Mouse (Mus musculus) hindbrain, embryonic 12.5 days (tissue): ENCODE results near the gene Ndufs2. TPM values are rescaled to one million over a fixed set of nuclear protein-coding genes. Genes with fewer than 3 reads are reported as not detected.

Experiments used
- ATAC-seq: fragments of 200-750 bp; cut with Nextera tagmentation; 2 replicates; pipeline ENCODE4 v1.8.0; 2017; ENCODE audit warnings: moderate TSS enrichment; ENCODE audit not compliant: low FRiP score
- H3K27ac ChIP-seq: fragments of 300-500 bp; sonication (generic); 2 replicates; pipeline ENCODE4 v1.5.1; 2016; ENCODE audit warnings: mild to moderate bottlenecking
- H3K27me3 ChIP-seq: fragments of 300-500 bp; sonication (generic); 2 replicates; pipeline ENCODE4 v1.6.1; 2016; ENCODE audit warnings: mild to moderate bottlenecking
- H3K36me3 ChIP-seq: fragments of 300-500 bp; sonication (generic); 2 replicates; pipeline ENCODE4 v1.6.1; 2016; ENCODE audit warnings: mild to moderate bottlenecking
- H3K4me1 ChIP-seq: fragments of 300-500 bp; sonication (generic); 2 replicates; pipeline ENCODE4 v1.6.1; 2016
- H3K4me2 ChIP-seq: fragments of 300-500 bp; sonication (generic); replicated peaks from 2 replicates; pipeline ENCODE4 v1.6.1; 2016; ENCODE audit warnings: mild to moderate bottlenecking
- H3K4me3 ChIP-seq: fragments of 300-500 bp; sonication (generic); 2 replicates; pipeline ENCODE4 v1.5.1; 2016; ENCODE audit warnings: mild to moderate bottlenecking
- H3K9ac ChIP-seq: fragments of 300-500 bp; sonication (generic); 2 replicates; pipeline ENCODE4 v1.6.1; 2016; ENCODE audit warnings: mild to moderate bottlenecking, moderate library complexity
- H3K9me3 ChIP-seq: fragments of 300-500 bp; sonication (generic); replicated peaks from 2 replicates; pipeline ENCODE4 v1.6.1; 2016; ENCODE audit warnings: mild to moderate bottlenecking
- WGBS: fragments of 180-500 bp; shearing (Covaris S2); methylation state at CpG from one replicate; pipeline ENCODE4 v1.1.7; 2016; 5-methylcytosine and 5-hydroxymethylcytosine counted together
- polyA plus RNA-seq: library from polyadenylated mRNA; unstranded; fragments of >200 nt; fragmentation: Nextera tagmentation; extraction: Ambion mirVana; gene quantifications from 2 replicates; pipeline ENCODE4 v1.2.1, GENCODE M21; 2016

The Ndufs2 gene
- polyA plus RNA-seq, 1 experiment from 2014 or later, result 209 TPM

DNA sequence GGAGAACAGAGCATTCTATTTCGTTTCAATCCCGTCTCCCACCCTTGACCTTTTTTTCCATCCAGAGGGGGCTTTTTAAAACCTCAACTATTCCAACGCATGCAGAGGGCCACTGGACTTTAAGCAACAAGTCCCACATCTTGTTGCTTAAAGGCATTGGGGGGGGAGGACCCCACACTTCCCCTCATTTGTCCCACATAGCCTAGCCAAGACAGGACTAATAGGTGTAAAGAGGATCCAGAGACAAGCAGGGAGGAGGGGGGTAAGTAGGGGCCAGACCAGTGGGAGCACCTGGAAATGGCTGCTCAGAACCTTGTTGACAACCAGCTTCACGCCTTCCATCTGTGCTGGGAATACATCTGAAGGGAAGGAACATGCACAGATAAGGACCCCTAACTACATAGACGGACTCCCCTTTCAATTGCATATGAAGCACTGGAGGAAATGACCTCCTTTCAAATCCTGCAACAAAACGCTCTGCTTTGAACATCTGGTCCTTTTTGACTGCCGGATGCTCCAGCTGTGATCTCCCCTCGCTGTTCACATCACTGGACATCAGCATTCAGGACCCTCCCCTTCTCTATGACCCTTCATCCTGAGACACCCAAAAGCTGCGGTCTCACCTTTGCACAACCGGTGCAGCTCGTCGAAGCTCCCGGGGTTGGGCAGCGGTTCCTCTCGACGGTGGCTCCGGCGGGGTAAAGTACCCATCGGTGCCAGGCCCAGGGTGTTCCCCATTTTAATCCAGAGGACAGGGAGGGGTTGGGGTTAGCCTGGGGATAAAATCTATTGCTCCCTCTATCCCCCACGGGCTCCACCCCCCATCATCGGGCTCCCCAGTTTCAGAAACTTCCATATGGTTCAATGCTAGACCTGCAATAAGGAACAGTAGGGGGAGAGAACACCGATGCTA, 29.7 kb downstream of the Ndufs2 start:
- no peak for ATAC-seq
- Histone ChIP-seq H3K4me2 (peak overlapping the region; percentile 75), H3K27ac (peak overlapping the region; percentile 44; the same call in 1 of the 2 replicates), H3K4me3 (peak overlapping the region; percentile 57), H3K9ac (peak overlapping the region; percentile 64), H3K9me3 (no peaks in the 10 kb centered on the region), H3K27me3 (no peaks in the 10 kb centered on the region), H3K4me1 (peaks cover 15% of the 10 kb centered on the region), H3K36me3 (peaks cover 22% of the 10 kb centered on the region; the same call in 1 of the 2 replicates)
- WGBS, result 7% methylated on average over 22 of the region's 22 CpGs

- Histone ChIP-seq H3K27ac (no peak overlapping the region), H3K27me3 (no peaks in the 10 kb centered on the region), H3K4me3 (peak overlapping the region; percentile 57; the same call in 1 of the 2 replicates), H3K4me1 (peaks cover 15% of the 10 kb centered on the region), H3K36me3 (peaks cover 22% of the 10 kb centered on the region; the same call in 1 of the 2 replicates), H3K9ac (peak overlapping the region; percentile 64; the same call in 1 of the 2 replicates), H3K9me3 (no peaks in the 10 kb centered on the region), H3K4me2 (peak overlapping the region; percentile 75)
- ATAC-seq, result peak; percentile 25; the same call in 1 of the 2 replicates
- WGBS, result 13% methylated on average over 10 of the region's 10 CpGs
Observed at GRCm38 (mm10) chr1:171220871-171221270, 30.3 kb downstream of the Ndufs2 start.

DNA sequence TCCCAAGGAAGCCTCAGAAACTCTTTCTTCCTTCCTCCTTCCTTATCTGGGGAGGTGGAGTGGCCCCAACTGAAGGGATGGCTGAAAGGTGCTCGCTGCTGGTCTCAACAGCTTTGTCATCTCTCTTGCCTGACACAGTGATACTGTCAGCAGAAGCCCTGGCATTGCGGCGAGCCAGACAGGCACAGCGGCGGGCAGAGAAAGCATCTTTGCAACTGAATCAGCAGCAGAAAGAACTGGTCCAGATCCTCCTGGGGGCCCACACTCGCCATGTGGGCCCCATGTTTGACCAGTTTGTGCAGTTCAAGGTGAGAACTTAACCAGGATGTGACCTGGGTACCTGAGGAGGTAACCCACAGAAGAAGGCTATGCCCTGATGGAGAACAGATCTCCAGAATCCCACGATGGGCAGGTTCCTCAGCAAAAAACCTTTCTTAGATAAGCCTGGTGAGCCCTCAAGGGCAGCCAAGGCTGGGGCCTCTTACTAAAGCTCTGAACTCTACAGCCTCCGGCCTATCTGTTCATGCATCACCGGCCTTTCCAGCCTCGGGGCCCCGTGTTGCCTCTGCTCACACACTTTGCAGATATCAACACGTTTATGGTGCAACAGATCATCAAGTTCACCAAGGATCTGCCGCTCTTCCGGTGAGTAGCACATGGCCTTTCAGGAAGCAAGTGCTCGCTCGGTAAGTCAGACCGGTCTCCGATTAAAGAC, 34.8 kb downstream of the Ndufs2 start:
- no peak for ATAC-seq
- Histone ChIP-seq H3K4me3 (no peak overlapping the region), H3K9me3 (no peaks in the 10 kb centered on the region), H3K27ac (no peak overlapping the region), H3K4me1 (peaks cover 5% of the 10 kb centered on the region), H3K36me3 (peaks cover 22% of the 10 kb centered on the region; the same call in 1 of the 2 replicates), H3K27me3 (no peaks in the 10 kb centered on the region), H3K9ac (no peak overlapping the region), H3K4me2 (no peak overlapping the region)
- WGBS, result 90% methylated on average over 18 of the region's 18 CpGs

DNA sequence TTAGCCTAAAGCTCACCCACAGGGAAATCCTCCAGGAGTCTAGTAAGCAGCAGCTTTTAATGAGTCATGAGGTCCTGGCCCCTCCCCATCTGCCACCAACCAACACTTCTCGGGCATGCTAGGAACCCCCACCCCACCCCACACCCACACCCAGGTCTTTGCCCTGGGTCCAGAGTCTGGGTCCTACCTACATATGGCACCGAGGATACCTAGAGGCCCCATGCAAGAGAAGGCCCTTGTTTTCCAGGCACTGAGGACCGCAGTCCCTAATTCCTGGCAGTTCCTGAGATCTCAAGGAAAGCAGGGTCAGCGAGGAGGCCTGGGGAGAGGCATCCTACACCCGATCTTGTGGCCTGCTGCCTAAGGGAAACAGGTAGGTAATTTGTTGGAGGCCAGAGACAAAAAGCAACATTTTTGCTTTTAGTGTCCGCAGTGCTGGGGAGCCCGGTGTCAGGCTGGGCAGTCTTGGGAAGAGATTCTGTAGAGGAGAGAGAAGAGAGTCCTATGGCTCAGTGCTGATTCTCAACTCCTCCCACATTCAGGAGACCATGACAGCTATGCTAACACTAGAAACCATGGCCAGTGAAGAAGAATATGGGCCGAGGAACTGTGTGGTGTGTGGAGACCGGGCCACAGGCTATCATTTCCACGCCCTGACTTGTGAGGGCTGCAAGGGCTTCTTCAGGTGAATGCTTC, 37.2 kb downstream of the Ndufs2 start, which contains the start of gene Nr1i3:
TSS of gene Nr1i3 (plus strand) at position 170 of the 696 bp plus-strand sequence.
- Histone ChIP-seq H3K27me3 (no peaks in the 10 kb centered on the region), H3K27ac (no peak within 1 kb of the TSS), H3K4me2 (no peak within 1 kb of the TSS), H3K4me3 (no peak within 1 kb of the TSS), H3K36me3 (peaks cover 10% of the 10 kb centered on the region; the same call in 1 of the 2 replicates), H3K9me3 (no peaks in the 10 kb centered on the region), H3K4me1 (no peaks in the 10 kb centered on the region), H3K9ac (no peak within 1 kb of the TSS)
- 76% methylated on average over 10 of the region's 10 CpGs for WGBS
- ATAC-seq, result no peak

GRCm38 (mm10) chr1:171212854-171213253, 38.3 kb downstream of the Ndufs2 start:
- Histone ChIP-seq H3K27me3 (no peaks in the 10 kb centered on the region), H3K4me2 (no peak overlapping the region), H3K4me1 (no peaks in the 10 kb centered on the region), H3K9me3 (no peaks in the 10 kb centered on the region), H3K27ac (no peak overlapping the region), H3K9ac (no peak overlapping the region), H3K4me3 (no peak overlapping the region), H3K36me3 (no peaks in the 10 kb centered on the region)
- 56% methylated on average over 3 of the region's 3 CpGs for WGBS
- ATAC-seq, result no peak

GRCm38 (mm10) chr1:171209409-171209808, 41.8 kb downstream of the Ndufs2 start:
- H3K9me3 ChIP-seq, result no peaks in the 10 kb centered on the region
- ATAC-seq, result no peak
- 34% methylated on average over 4 of the region's 4 CpGs for WGBS

GRCm38 (mm10) chr1:171205704-171206493, 45.3 kb downstream of the Ndufs2 start:
- Histone ChIP-seq H3K27me3 (no peaks in the 10 kb centered on the region; the same call in 1 of the 2 replicates), H3K36me3 (no peaks in the 10 kb centered on the region), H3K4me2 (no peak overlapping the region), H3K4me3 (no peak overlapping the region), H3K9me3 (no peaks in the 10 kb centered on the region), H3K4me1 (no peaks in the 10 kb centered on the region), H3K27ac (no peak overlapping the region), H3K9ac (no peak overlapping the region)
- 53% methylated on average over 6 of the region's 6 CpGs for WGBS
- no peak for ATAC-seq

More at GRCm38 (mm10) chr1:171209409-171209808, 41.8 kb downstream of the Ndufs2 start:
- no peak overlapping the region for H3K4me3 ChIP-seq
- no peak overlapping the region for H3K27ac ChIP-seq
- H3K4me2 ChIP-seq, result no peak overlapping the region
- H3K4me1 ChIP-seq, result no peaks in the 10 kb centered on the region
- no peak overlapping the region for H3K9ac ChIP-seq
- H3K27me3 ChIP-seq, result no peaks in the 10 kb centered on the region; the same call in 1 of the 2 replicates
- no peaks in the 10 kb centered on the region for H3K36me3 ChIP-seq

DNA sequence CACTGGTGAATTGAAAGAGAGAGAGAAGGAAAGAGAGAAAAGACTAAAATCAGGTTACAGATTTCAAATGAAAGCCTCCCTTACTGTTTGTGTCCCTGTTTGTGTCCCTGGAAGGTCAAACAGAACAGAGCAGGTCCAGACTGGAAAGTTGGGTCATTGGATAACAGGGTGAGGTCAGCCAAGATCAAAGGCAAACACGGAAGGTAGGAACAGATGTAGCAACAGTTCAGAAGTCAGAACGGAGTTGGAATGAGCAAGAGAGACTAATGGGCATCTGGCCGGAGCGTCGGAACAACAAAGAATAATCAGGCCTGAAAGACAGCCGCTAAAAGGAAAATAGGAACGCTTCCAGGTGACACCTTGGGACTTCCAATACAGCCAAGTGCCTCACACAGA, 46.9 kb downstream of the Ndufs2 start:
- H3K4me1 ChIP-seq, result no peaks in the 10 kb centered on the region
- H3K9ac ChIP-seq, result no peak overlapping the region
- H3K9me3 ChIP-seq, result no peaks in the 10 kb centered on the region
- H3K36me3 ChIP-seq, result no peaks in the 10 kb centered on the region
- H3K27ac ChIP-seq, result no peak overlapping the region
- H3K4me2 ChIP-seq, result no peak overlapping the region
- H3K27me3 ChIP-seq, result peaks cover under 1% of the 10 kb centered on the region; the same call in 1 of the 2 replicates
- 71% methylated on average over 7 of the region's 7 CpGs for WGBS
- ATAC-seq, result no peak
- H3K4me3 ChIP-seq, result no peak overlapping the region

- Histone ChIP-seq H3K4me3 (no peak overlapping the region), H3K4me1 (no peaks in the 10 kb centered on the region), H3K27ac (no peak overlapping the region), H3K27me3 (peaks cover 5% of the 10 kb centered on the region), H3K9me3 (no peaks in the 10 kb centered on the region), H3K4me2 (no peak overlapping the region), H3K9ac (no peak overlapping the region), H3K36me3 (no peaks in the 10 kb centered on the region)
- no peak for ATAC-seq
- 57% methylated on average over 11 of the region's 11 CpGs for WGBS
Observed at GRCm38 (mm10) chr1:171203471-171204248, 47.5 kb downstream of the Ndufs2 start.

DNA sequence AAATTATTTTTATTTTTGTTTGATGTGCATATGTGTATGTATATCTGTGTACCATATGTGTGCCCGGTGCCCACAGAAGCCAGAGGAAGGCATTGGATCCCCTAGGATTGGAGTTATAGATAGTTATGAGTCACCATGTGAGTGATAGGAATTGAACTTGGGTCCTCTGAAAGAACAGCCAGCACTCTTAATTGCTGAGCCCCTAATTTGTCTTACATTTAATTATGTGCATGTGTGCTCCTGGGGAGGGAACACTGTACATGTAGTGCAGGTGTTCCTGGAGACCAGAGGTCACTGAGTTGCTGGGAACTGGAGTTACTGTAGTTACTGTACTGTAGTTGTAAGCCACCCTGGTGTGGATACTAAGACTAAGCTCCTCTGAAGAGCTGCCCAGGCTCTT, 50.4 kb downstream of the Ndufs2 start:
- Histone ChIP-seq H3K4me3 (no peak overlapping the region), H3K9me3 (no peaks in the 10 kb centered on the region), H3K27me3 (peaks cover 23% of the 10 kb centered on the region), H3K9ac (no peak overlapping the region), H3K4me1 (peaks cover 2% of the 10 kb centered on the region), H3K36me3 (no peaks in the 10 kb centered on the region), H3K27ac (no peak overlapping the region), H3K4me2 (no peak overlapping the region)
- ATAC-seq, result no peak
- 97% methylated on average over 1 of the region's 1 CpGs for WGBS

DNA sequence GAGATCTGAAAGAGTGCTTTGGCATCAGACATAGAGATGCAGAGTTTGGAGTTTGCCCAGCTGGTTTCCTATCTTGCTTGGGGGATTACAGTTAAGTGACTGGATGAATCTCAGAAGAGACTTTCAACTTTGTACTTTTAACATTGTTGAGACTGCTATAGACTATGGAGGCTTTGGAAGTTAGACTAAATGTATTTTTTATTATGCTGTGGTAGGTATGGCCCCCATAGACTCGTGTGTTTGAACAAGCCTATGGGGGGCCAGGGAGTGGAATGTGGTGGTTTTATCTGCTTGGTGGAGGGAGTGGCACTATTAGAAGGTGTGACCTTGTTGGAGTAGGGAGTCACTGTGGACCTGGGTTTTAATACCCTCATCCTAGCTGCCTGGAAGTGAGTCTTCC, 51.7 kb downstream of the Ndufs2 start:
- WGBS, result 55% methylated on average over 1 of the region's 1 CpGs
- Histone ChIP-seq H3K4me2 (no peak overlapping the region), H3K4me3 (no peak overlapping the region), H3K9me3 (no peaks in the 10 kb centered on the region), H3K36me3 (no peaks in the 10 kb centered on the region), H3K9ac (no peak overlapping the region), H3K27ac (no peak overlapping the region), H3K27me3 (peaks cover 35% of the 10 kb centered on the region), H3K4me1 (peaks cover 11% of the 10 kb centered on the region)
- ATAC-seq, result no peak
